Mouse (Mus musculus): ENCODE results near the gene Bloc1s1. TPM values are rescaled to one million over a fixed set of nuclear protein-coding genes. Genes with fewer than 3 reads are reported as not detected.
A peak's percentile ranks its signal among the peaks of the same experiment; 100 is the strongest.

Gene Bloc1s1
- polyA plus RNA-seq, 1 experiment from 2014 or later = 182 TPM

GRCm38 (mm10) chr10:128923013-128923691, 683 bp downstream of the Bloc1s1 start:
- Histone ChIP-seq H3K27ac (peak overlapping the region; percentile 86), H3K4me3 (peak overlapping the region; percentile 77), H3K4me1 (peaks cover 46% of the 10 kb centered on the region), H3K9me3 (replicated peaks) (no peaks in the 10 kb centered on the region), H3K27me3 (ENCODE audit: low read depth, poor library complexity, severe bottlenecking) (peaks cover 15% of the 10 kb centered on the region), H3K36me3 (peaks cover 9% of the 10 kb centered on the region)
- peak; percentile 92 for DNase-seq (ENCODE audit: low spot score)
- under 1% methylated on average over 42 of the region's 42 CpGs for WGBS

GRCm38 (mm10) chr10:128922822-128923012, 1.1 kb downstream of the Bloc1s1 start, which contains the start of gene Rdh5:
Gene Rdh5 (minus strand): TSS chr10:128922888.
- peaks cover 46% of the 10 kb centered on the region for H3K4me1 ChIP-seq
- WGBS = 19% methylated on average over 1 of the region's 1 CpGs

GRCm38 (mm10) chr10:128921883-128922821, 1.7 kb downstream of the Bloc1s1 start:
- 76% methylated on average over 16 of the region's 16 CpGs for WGBS
- Histone ChIP-seq H3K9me3 (replicated peaks) (no peaks in the 10 kb centered on the region), H3K4me3 (peak overlapping the region; percentile 77), H3K27ac (peak overlapping the region; percentile 86), H3K36me3 (peaks cover 19% of the 10 kb centered on the region), H3K4me1 (peaks cover 46% of the 10 kb centered on the region), H3K27me3 (ENCODE audit: low read depth, poor library complexity, severe bottlenecking) (peaks cover 5% of the 10 kb centered on the region; the same call in 1 of the 2 replicates)
- no peak for DNase-seq (ENCODE audit: low spot score)

More at GRCm38 (mm10) chr10:128922822-128923012, 1.1 kb downstream of the Bloc1s1 start, which contains the start of gene Rdh5:
- no peak for DNase-seq (ENCODE audit: low spot score)
- no peaks in the 10 kb centered on the region for H3K9me3 ChIP-seq (replicated peaks)
- H3K4me3 ChIP-seq = peak within 1 kb of the TSS; percentile 77
- H3K36me3 ChIP-seq = peaks cover 13% of the 10 kb centered on the region
- H3K27me3 ChIP-seq (ENCODE audit: low read depth, poor library complexity, severe bottlenecking) = peaks cover 11% of the 10 kb centered on the region; the same call in 1 of the 2 replicates
- peak within 1 kb of the TSS; percentile 86 for H3K27ac ChIP-seq

- H3K36me3 ChIP-seq = peaks cover 26% of the 10 kb centered on the region
- 0 out of 2 replicates have a peak, but pooled peaks cover 5% of the 10 kb centered on the region for H3K27me3 ChIP-seq (ENCODE audit: low read depth, poor library complexity, severe bottlenecking)
- no peak for DNase-seq (ENCODE audit: low spot score)
- WGBS = 68% methylated on average over 1 of the region's 1 CpGs
- peaks cover 46% of the 10 kb centered on the region for H3K4me1 ChIP-seq
- H3K9me3 ChIP-seq (replicated peaks) = no peaks in the 10 kb centered on the region
- H3K4me3 ChIP-seq = no peak overlapping the region
- no peak overlapping the region for H3K27ac ChIP-seq
Observed at GRCm38 (mm10) chr10:128921251-128921650, 2.6 kb downstream of the Bloc1s1 start.

GRCm38 (mm10) chr10:128920736-128921161, 3.1 kb downstream of the Bloc1s1 start:
- Histone ChIP-seq H3K9me3 (replicated peaks) (no peaks in the 10 kb centered on the region), H3K4me3 (no peak overlapping the region), H3K27me3 (ENCODE audit: low read depth, poor library complexity, severe bottlenecking) (0 out of 2 replicates have a peak, but pooled peaks cover 5% of the 10 kb centered on the region), H3K27ac (no peak overlapping the region), H3K4me1 (peaks cover 46% of the 10 kb centered on the region), H3K36me3 (peaks cover 30% of the 10 kb centered on the region)
- no peak for DNase-seq (ENCODE audit: low spot score)
- WGBS = 54% methylated on average over 3 of the region's 3 CpGs

- Histone ChIP-seq H3K27me3 (ENCODE audit: low read depth, poor library complexity, severe bottlenecking) (0 out of 2 replicates have a peak, but pooled peaks cover 5% of the 10 kb centered on the region), H3K4me3 (no peak overlapping the region), H3K9me3 (replicated peaks) (no peaks in the 10 kb centered on the region), H3K4me1 (peaks cover 46% of the 10 kb centered on the region), H3K27ac (no peak overlapping the region), H3K36me3 (peaks cover 38% of the 10 kb centered on the region)
- 82% methylated on average over 7 of the region's 7 CpGs for WGBS
- DNase-seq (ENCODE audit: low spot score) = no peak
Observed at GRCm38 (mm10) chr10:128919966-128920365, 3.9 kb downstream of the Bloc1s1 start.

- no peak for DNase-seq (ENCODE audit: low spot score)
- Histone ChIP-seq H3K27ac (peak overlapping the region; percentile 31; the same call in 1 of the 2 replicates), H3K4me1 (peaks cover 46% of the 10 kb centered on the region), H3K9me3 (replicated peaks) (no peaks in the 10 kb centered on the region), H3K4me3 (no peak overlapping the region), H3K27me3 (ENCODE audit: low read depth, poor library complexity, severe bottlenecking) (0 out of 2 replicates have a peak, but pooled peaks cover 4% of the 10 kb centered on the region), H3K36me3 (peaks cover 45% of the 10 kb centered on the region)
- 30% methylated on average over 6 of the region's 6 CpGs for WGBS
Observed at GRCm38 (mm10) chr10:128919203-128919631, 4.6 kb downstream of the Bloc1s1 start.

- no peaks in the 10 kb centered on the region for H3K9me3 ChIP-seq (replicated peaks)
- H3K27me3 ChIP-seq (ENCODE audit: low read depth, poor library complexity, severe bottlenecking) = no peaks in the 10 kb centered on the region
- no peak overlapping the region for H3K4me3 ChIP-seq
- peaks cover 55% of the 10 kb centered on the region for H3K36me3 ChIP-seq
- no peak overlapping the region for H3K27ac ChIP-seq
- H3K4me1 ChIP-seq = peaks cover 46% of the 10 kb centered on the region
- DNase-seq (ENCODE audit: low spot score) = no peak
- 78% methylated on average over 7 of the region's 7 CpGs for WGBS
Observed at GRCm38 (mm10) chr10:128918246-128918645, 5.6 kb downstream of the Bloc1s1 start.

GRCm38 (mm10) chr10:128917400-128917799, 6.4 kb downstream of the Bloc1s1 start:
- peaks cover 63% of the 10 kb centered on the region for H3K36me3 ChIP-seq
- no peak overlapping the region for H3K4me3 ChIP-seq
- 94% methylated on average over 6 of the region's 6 CpGs for WGBS
- no peak for DNase-seq (ENCODE audit: low spot score)
- H3K27me3 ChIP-seq (ENCODE audit: low read depth, poor library complexity, severe bottlenecking) = no peaks in the 10 kb centered on the region
- H3K27ac ChIP-seq = no peak overlapping the region
- H3K4me1 ChIP-seq = peaks cover 46% of the 10 kb centered on the region
- no peaks in the 10 kb centered on the region for H3K9me3 ChIP-seq (replicated peaks)

- Histone ChIP-seq H3K27ac (no peak overlapping the region), H3K9me3 (replicated peaks) (no peaks in the 10 kb centered on the region), H3K27me3 (ENCODE audit: low read depth, poor library complexity, severe bottlenecking) (no peaks in the 10 kb centered on the region), H3K4me3 (no peak overlapping the region), H3K36me3 (peaks cover 71% of the 10 kb centered on the region), H3K4me1 (peaks cover 46% of the 10 kb centered on the region)
- no peak for DNase-seq (ENCODE audit: low spot score)
- WGBS = 91% methylated on average over 3 of the region's 3 CpGs
Observed at GRCm38 (mm10) chr10:128916665-128917064, 7.2 kb downstream of the Bloc1s1 start.

- Histone ChIP-seq H3K36me3 (peaks cover 78% of the 10 kb centered on the region), H3K4me3 (no peak overlapping the region)
Observed at GRCm38 (mm10) chr10:128915550-128915949, 8.3 kb downstream of the Bloc1s1 start.

GRCm38 (mm10) chr10:128913696-128914095, 10.1 kb downstream of the Bloc1s1 start:
- DNase-seq (ENCODE audit: low spot score) = no peak
- Histone ChIP-seq H3K36me3 (peaks cover 74% of the 10 kb centered on the region), H3K4me1 (peaks cover 46% of the 10 kb centered on the region), H3K4me3 (no peak overlapping the region), H3K27me3 (ENCODE audit: low read depth, poor library complexity, severe bottlenecking) (no peaks in the 10 kb centered on the region), H3K9me3 (replicated peaks) (no peaks in the 10 kb centered on the region), H3K27ac (no peak overlapping the region)
- 94% methylated on average over 12 of the region's 12 CpGs for WGBS

More at GRCm38 (mm10) chr10:128915550-128915949, 8.3 kb downstream of the Bloc1s1 start:
- Histone ChIP-seq H3K4me1 (peaks cover 46% of the 10 kb centered on the region), H3K27me3 (ENCODE audit: low read depth, poor library complexity, severe bottlenecking) (no peaks in the 10 kb centered on the region), H3K27ac (no peak overlapping the region), H3K9me3 (replicated peaks) (no peaks in the 10 kb centered on the region)
- DNase-seq (ENCODE audit: low spot score) = no peak
- 98% methylated on average over 2 of the region's 2 CpGs for WGBS

GRCm38 (mm10) chr10:128913219-128913618, 10.6 kb downstream of the Bloc1s1 start:
- no peak overlapping the region for H3K4me3 ChIP-seq
- WGBS = 12% methylated on average over 5 of the region's 5 CpGs
- peaks cover 71% of the 10 kb centered on the region for H3K36me3 ChIP-seq
- H3K27me3 ChIP-seq (ENCODE audit: low read depth, poor library complexity, severe bottlenecking) = no peaks in the 10 kb centered on the region
- peak overlapping the region; percentile 61; the same call in 1 of the 2 replicates for H3K27ac ChIP-seq
- peaks cover 46% of the 10 kb centered on the region for H3K4me1 ChIP-seq
- peak; percentile 94 for DNase-seq (ENCODE audit: low spot score)
- no peaks in the 10 kb centered on the region for H3K9me3 ChIP-seq (replicated peaks)
